11 mouse cellular contexts compared by ENCODE assay signal in genomic region chr11:98838512-98838911, GRCm38 (mm10). TPM values are rescaled to one million over a fixed set of nuclear protein-coding genes. Genes with fewer than 3 reads are reported as not detected.
DNase-seq lines count a peak whose midpoint lies in the region; ATAC-seq and TF ChIP-seq lines count a peak whose summit lies in the region.
"Had no signal": no experiment of that assay in that cellular context is flagged by ENCODE, and none has a peak within 500 bp of the region (broad histone marks: within the 10 kb centered on the region; RNA-seq: fewer than 3 reads in every experiment).

No protein-coding gene starts in this region.

- H3K4me1 ChIP-seq in embryonic facial prominence, embryonic 15.5 days, result peaks cover 43% of the 10 kb centered on the region
- peaks cover 28% of the 10 kb centered on the region for H3K4me1 ChIP-seq in olfactory bulb, adult 2 months (ENCODE audit: control insufficient read depth, insufficient read depth, low read length)
- H3K4me1 ChIP-seq in liver, embryonic 11.5 days (replicated peaks; ENCODE audit: control insufficient read depth, insufficient read depth, low read length), result peaks cover 19% of the 10 kb centered on the region

- DNase-seq in frontal cortex, postnatal 10 days (ENCODE audit: low spot score in 2 of 2), result no peak
- peak; percentile 71 to 79 for DNase-seq in layer of hippocampus, postnatal 36 days
- no peak for DNase-seq in liver, embryonic 11.5 days (ENCODE audit: low spot score)
- no peak for DNase-seq in kidney, adult 18-20 months
- no peak for DNase-seq in heart, adult 8-10 months (ENCODE audit: low spot score)
- DNase-seq: lung, embryonic 14.5 days had no signal

- peak; percentile 49 for ATAC-seq in frontal cortex, adult (ENCODE audit: low TSS enrichment)
- ATAC-seq in embryonic facial prominence, embryonic 15.5 days (ENCODE audit: insufficient number of reproducible peaks, low FRiP score, low TSS enrichment, low read depth), result no peak
- ATAC-seq in liver, embryonic 11.5 days (replicated peaks; ENCODE audit: low FRiP score), result no peak

- no peak for TF ChIP-seq POLR2A in olfactory bulb, adult 2 months (IDR thresholded peaks at IDR 0.05; ENCODE audit: insufficient read depth, low read depth, low read length)

- peaks cover 14% of the 10 kb centered on the region for H3K36me3 ChIP-seq in embryonic facial prominence, embryonic 15.5 days
- H3K36me3 ChIP-seq in liver, embryonic 11.5 days (ENCODE audit: control insufficient read depth, insufficient read depth, low read length), result no peaks in the 10 kb centered on the region; the same call in 1 of the 2 replicates

- TF ChIP-seq CTCF in olfactory bulb, adult 2 months (IDR thresholded peaks at IDR 0.05; ENCODE audit: insufficient read depth, low read depth, low read length), result no peak

- H3K4me2 ChIP-seq in embryonic facial prominence, embryonic 15.5 days (replicated peaks), result peak overlapping the region; percentile 97
- H3K4me2 ChIP-seq in liver, embryonic 11.5 days, result no peak overlapping the region

- H3K27me3 ChIP-seq in embryonic facial prominence, embryonic 15.5 days, result peaks cover 9% of the 10 kb centered on the region; the same call in 1 of the 2 replicates
- H3K27me3 ChIP-seq in liver, embryonic 11.5 days (replicated peaks; ENCODE audit: control insufficient read depth, insufficient read depth, low read length), result peaks cover 30% of the 10 kb centered on the region

- H3K27ac ChIP-seq in embryonic facial prominence, embryonic 15.5 days (replicated peaks), result 0 out of 2 replicates have a peak overlapping the region, but pooled peaks have one; percentile 81
- peak overlapping the region; percentile 67 for H3K27ac ChIP-seq in olfactory bulb, adult 2 months (ENCODE audit: insufficient read depth, low read depth, low read length)
- H3K27ac ChIP-seq in liver, embryonic 11.5 days (ENCODE audit: low read depth, low read length), result no peak overlapping the region
- H3K27ac ChIP-seq: kidney, embryonic 15.5 days had no signal

- H3K4me3 ChIP-seq in embryonic facial prominence, embryonic 15.5 days (replicated peaks), result peak overlapping the region; percentile 75
- peak overlapping the region; percentile 41 for H3K4me3 ChIP-seq in olfactory bulb, adult 2 months (ENCODE audit: insufficient read depth, low read depth, low read length)
- H3K4me3 ChIP-seq in liver, embryonic 11.5 days (ENCODE audit: low read depth, low read length), result no peak overlapping the region
- H3K4me3 ChIP-seq: erythroblast, embryonic 14.5 days had no signal

- H3K9me3 ChIP-seq in embryonic facial prominence, embryonic 15.5 days (replicated peaks), result no peaks in the 10 kb centered on the region
- H3K9me3 ChIP-seq in liver, embryonic 11.5 days (ENCODE audit: control insufficient read depth, low read length), result no peaks in the 10 kb centered on the region
- H3K9me3 ChIP-seq: kidney, embryonic 15.5 days had no signal

- WGBS in embryonic facial prominence, embryonic 15.5 days, result 54% methylated on average over 9 of the region's 9 CpGs
- 22% methylated on average over 9 of the region's 9 CpGs for WGBS in olfactory bulb, adult 2 months
- 80% methylated on average over 9 of the region's 9 CpGs for WGBS in liver, embryonic 11.5 days

- H3K9ac ChIP-seq in embryonic facial prominence, embryonic 15.5 days, result no peak overlapping the region
- no peak overlapping the region for H3K9ac ChIP-seq in liver, embryonic 11.5 days (ENCODE audit: low read depth, low read length)
- H3K9ac ChIP-seq: kidney, embryonic 15.5 days; lung, embryonic 14.5 days had no signal

RNA-seq across cellular contexts. Expression of gene Rapgefl1, which starts 1.9 kb away (rescaled TPM):
- polyA plus RNA-seq in embryonic facial prominence, embryonic 15.5 days (2015; fragmentation: Nextera tagmentation; extraction: Ambion mirVana), result 13.0 and 13.9 TPM in 2 replicates
- total RNA-seq in layer of hippocampus, postnatal 36 days (2021), result 100 to 1,000 TPM; 204 to 218 TPM
- polyA plus RNA-seq in olfactory bulb, adult 2 months (2012; ENCODE audit: insufficient read depth, insufficient read length, low replicate concordance, missing spikeins), result 182 TPM in 1 of 2 replicates, not detected in the other
- 0.39 and 0.55 TPM in 2 replicates for polyA plus RNA-seq in liver, embryonic 11.5 days (2014; fragmentation: Nextera tagmentation; extraction: Ambion mirVana)
- 1 to 10 TPM in 1 of 4 experiments, under 1 TPM in 3; 0.38 to 1.1 (median 0.76) TPM for total RNA-seq in heart, adult 8-10 months (2022)
- polyA plus RNA-seq: erythroblast, embryonic 14.5 days had no signal

RNA-seq across cellular contexts. Expression of gene Wipf2, which starts 24.9 kb away (rescaled TPM):
- polyA plus RNA-seq in embryonic facial prominence, embryonic 15.5 days (2015; fragmentation: Nextera tagmentation; extraction: Ambion mirVana), result 4.8 and 5.3 TPM in 2 replicates
- 10 to 100 TPM; 67.3 to 72.9 TPM for total RNA-seq in layer of hippocampus, postnatal 36 days (2021)
- polyA plus RNA-seq in olfactory bulb, adult 2 months (2012; ENCODE audit: insufficient read depth, insufficient read length, low replicate concordance, missing spikeins), result not detected in 2 replicates
- 3.8 and 4.7 TPM in 2 replicates for polyA plus RNA-seq in liver, embryonic 11.5 days (2014; fragmentation: Nextera tagmentation; extraction: Ambion mirVana)
- total RNA-seq in heart, adult 8-10 months (2022), result 10 to 100 TPM in 3 of 4 experiments, 1 to 10 TPM in 1; 9.4 to 12.6 (median 11.5) TPM

RNA-seq across cellular contexts. Expression of gene Casc3, which starts 33.8 kb away (rescaled TPM):
- 37.0 and 42.2 TPM in 2 replicates for polyA plus RNA-seq in embryonic facial prominence, embryonic 15.5 days (2015; fragmentation: Nextera tagmentation; extraction: Ambion mirVana)
- 10 to 100 TPM; 52.2 to 61.2 TPM for total RNA-seq in layer of hippocampus, postnatal 36 days (2021)
- polyA plus RNA-seq in olfactory bulb, adult 2 months (2012; ENCODE audit: insufficient read depth, insufficient read length, low replicate concordance, missing spikeins), result not detected in 2 replicates
- polyA plus RNA-seq in liver, embryonic 11.5 days (2014; fragmentation: Nextera tagmentation; extraction: Ambion mirVana), result 34.8 and 35.6 TPM in 2 replicates
- total RNA-seq in heart, adult 8-10 months (2022), result 10 to 100 TPM; 16.0 to 20.9 (median 17.8) TPM

RNA-seq across cellular contexts. Expression of gene Msl1, which starts 43.2 kb away (rescaled TPM):
- 28.7 and 30.4 TPM in 2 replicates for polyA plus RNA-seq in embryonic facial prominence, embryonic 15.5 days (2015; fragmentation: Nextera tagmentation; extraction: Ambion mirVana)
- total RNA-seq in layer of hippocampus, postnatal 36 days (2021), result 100 to 1,000 TPM; 185 to 187 TPM
- polyA plus RNA-seq in olfactory bulb, adult 2 months (2012; ENCODE audit: insufficient read depth, insufficient read length, low replicate concordance, missing spikeins), result 206 and 252 TPM in 2 replicates
- 14.8 and 17.7 TPM in 2 replicates for polyA plus RNA-seq in liver, embryonic 11.5 days (2014; fragmentation: Nextera tagmentation; extraction: Ambion mirVana)
- total RNA-seq in heart, adult 8-10 months (2022), result 10 to 100 TPM; 72.1 to 84.3 (median 78.7) TPM

Comparison
In these comparisons a context has a peak if more than half of its experiments do, and no peak if none do; other contexts are left out.
1. DNase-seq: peak in layer of hippocampus, postnatal 36 days (2 of 2); none in frontal cortex, postnatal 10 days (0 of 2), liver, embryonic 11.5 days (single experiment), kidney, adult 18-20 months (single experiment) and heart, adult 8-10 months (single experiment).